21 mouse cellular contexts compared by ENCODE assay signal in the genomic region with DNA sequence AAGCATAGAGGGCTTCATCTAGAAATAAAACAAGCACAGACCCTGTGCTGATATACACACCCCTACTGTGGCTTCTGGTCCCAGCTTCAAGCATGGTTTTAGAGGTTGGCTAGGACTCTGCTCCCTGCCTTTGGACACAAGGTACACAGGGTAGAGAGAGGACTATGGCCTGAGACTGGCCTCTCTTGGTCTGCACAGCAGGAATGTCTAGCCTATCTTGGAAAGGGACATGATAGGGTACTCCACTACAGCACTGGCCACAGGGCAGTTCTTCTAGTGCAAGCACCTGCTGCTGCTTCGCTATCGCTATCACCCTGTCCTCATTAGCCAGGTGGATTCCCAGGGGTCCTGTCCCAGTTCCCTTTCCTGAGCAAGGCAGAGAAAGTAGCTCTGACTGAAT. TPM values are rescaled to one million over a fixed set of nuclear protein-coding genes. Genes with fewer than 3 reads are reported as not detected.
DNase-seq lines count a peak whose midpoint lies in the region; ATAC-seq and TF ChIP-seq lines count a peak whose summit lies in the region.
"Had no signal": no experiment of that assay in that cellular context is flagged by ENCODE, and none has a peak within 500 bp of the region (broad histone marks: within the 10 kb centered on the region; RNA-seq: fewer than 3 reads in every experiment).

No protein-coding gene starts in this region.

- no peak overlapping the region for H3K4me2 ChIP-seq in neural tube, embryonic 15.5 days
- H3K4me2 ChIP-seq: hindbrain, embryonic 14.5 days; limb, embryonic 12.5 days; lung, embryonic 15.5 days had no signal

- TF ChIP-seq POLR2A in testis, adult 2 months (IDR thresholded peaks at IDR 0.05; ENCODE audit: control insufficient read depth, low read depth, low read length), result no peak

- 0 out of 2 replicates have a peak, but pooled peaks cover 11% of the 10 kb centered on the region for H3K27me3 ChIP-seq in heart, embryonic 10.5 days (ENCODE audit: insufficient read depth, poor library complexity, severe bottlenecking)
- no peaks in the 10 kb centered on the region; the same call in 1 of the 2 replicates for H3K27me3 ChIP-seq in testis, adult 2 months (ENCODE audit: control insufficient read depth, insufficient read depth, low read length)
- no peaks in the 10 kb centered on the region for H3K27me3 ChIP-seq in neural tube, embryonic 15.5 days (replicated peaks)
- H3K27me3 ChIP-seq: limb, embryonic 12.5 days; lung, embryonic 15.5 days; stomach, embryonic 15.5 days had no signal

- peaks cover 3% of the 10 kb centered on the region; the same call in 1 of the 2 replicates for H3K36me3 ChIP-seq in heart, embryonic 10.5 days
- no peaks in the 10 kb centered on the region for H3K36me3 ChIP-seq in testis, adult 2 months (ENCODE audit: control insufficient read depth, insufficient read depth, low read length)
- peaks cover 3% of the 10 kb centered on the region; the same call in 1 of the 2 replicates for H3K36me3 ChIP-seq in neural tube, embryonic 15.5 days

- peak; percentile 89 for DNase-seq in heart, adult 11 months
- no peak for DNase-seq in heart, embryonic 10.5 days (ENCODE audit: low spot score)
- DNase-seq in kidney, adult 9 months, result peak; percentile 78
- DNase-seq in kidney, adult 18-20 months, result no peak
- DNase-seq in testis, postnatal 10 days (ENCODE audit: low spot score), result no peak
- no peak for DNase-seq in adrenal gland, postnatal 10 days
- DNase-seq: adrenal gland, adult 2 months; cerebellum, adult 11-12 months; cerebellum, postnatal 25 days; heart, adult 2 months; heart, postnatal 10 days; midbrain, embryonic 14.5 days; thymus, postnatal 25 days had no signal

- H3K9me3 ChIP-seq in heart, embryonic 10.5 days, result no peaks in the 10 kb centered on the region
- H3K9me3 ChIP-seq in neural tube, embryonic 15.5 days (replicated peaks), result no peaks in the 10 kb centered on the region
- H3K9me3 ChIP-seq: limb, embryonic 12.5 days; lung, embryonic 15.5 days; stomach, embryonic 15.5 days had no signal

- peaks cover 20% of the 10 kb centered on the region for H3K4me1 ChIP-seq in heart, embryonic 10.5 days
- H3K4me1 ChIP-seq in testis, adult 2 months (ENCODE audit: control insufficient read depth, insufficient read depth, low read length), result peaks cover 5% of the 10 kb centered on the region
- H3K4me1 ChIP-seq in neural tube, embryonic 15.5 days, result peaks cover 16% of the 10 kb centered on the region

- H3K4me3 ChIP-seq in heart, embryonic 10.5 days, result no peak overlapping the region
- H3K4me3 ChIP-seq in testis, adult 2 months (ENCODE audit: control insufficient read depth, low read depth, low read length), result peak overlapping the region; percentile 93
- no peak overlapping the region for H3K4me3 ChIP-seq in neural tube, embryonic 15.5 days (replicated peaks)
- H3K4me3 ChIP-seq: heart, adult 2 months; limb, embryonic 12.5 days; lung, embryonic 15.5 days; stomach, embryonic 15.5 days had no signal

- no peak for ATAC-seq in neural tube, embryonic 15.5 days (ENCODE audit: low FRiP score)

- TF ChIP-seq CTCF in testis, adult 2 months (IDR thresholded peaks at IDR 0.05; ENCODE audit: control insufficient read depth, insufficient read depth, insufficient replicate concordance, low read depth, low read length), result no peak

- no peak overlapping the region for H3K27ac ChIP-seq in heart, embryonic 10.5 days
- H3K27ac ChIP-seq in testis, adult 2 months (ENCODE audit: control insufficient read depth, insufficient read depth, low read depth, low read length), result no peak overlapping the region
- H3K27ac ChIP-seq in neural tube, embryonic 15.5 days (replicated peaks), result no peak overlapping the region
- H3K27ac ChIP-seq: heart, adult 2 months; hindbrain, embryonic 14.5 days; limb, embryonic 12.5 days; lung, embryonic 15.5 days; macrophage; stomach, embryonic 15.5 days had no signal

- WGBS in heart, embryonic 10.5 days, result 83% methylated on average over 2 of the region's 2 CpGs
- WGBS in neural tube, embryonic 15.5 days, result 92% methylated on average over 2 of the region's 2 CpGs

- H3K9ac ChIP-seq in neural tube, embryonic 15.5 days (replicated peaks), result no peak overlapping the region
- H3K9ac ChIP-seq: hindbrain, embryonic 14.5 days; limb, embryonic 12.5 days; lung, embryonic 15.5 days; stomach, embryonic 15.5 days had no signal

RNA-seq across cellular contexts. Expression of a gene that starts 2.1 kb away (rescaled TPM):
- polyA plus RNA-seq in heart, embryonic 10.5 days (2016; fragmentation: Nextera tagmentation; extraction: Ambion mirVana), result 2.1 and 2.2 TPM in 2 replicates
- polyA plus RNA-seq in testis, adult 2 months (2012; rRNA removed), result 305 and 322 TPM in 2 replicates
- total RNA-seq in adrenal gland, postnatal 10 days (2021), result under 1 TPM; 0.36 to 0.55 TPM
- polyA plus RNA-seq in neural tube, embryonic 15.5 days (2015; fragmentation: Nextera tagmentation; extraction: Ambion mirVana), result 0.82 and 2.2 TPM in 2 replicates
- total RNA-seq: gastrocnemius, adult 8-10 months had no signal

RNA-seq across cellular contexts. Expression of a gene that starts 6.7 kb away (rescaled TPM):
- 51.3 and 79.6 TPM in 2 replicates for polyA plus RNA-seq in heart, embryonic 10.5 days (2016; fragmentation: Nextera tagmentation; extraction: Ambion mirVana)
- 22.5 and 27.4 TPM in 2 replicates for polyA plus RNA-seq in testis, adult 2 months (2012; rRNA removed)
- 100 to 1,000 TPM; 114 to 118 TPM for total RNA-seq in adrenal gland, postnatal 10 days (2021)
- polyA plus RNA-seq in neural tube, embryonic 15.5 days (2015; fragmentation: Nextera tagmentation; extraction: Ambion mirVana), result 49.3 and 56.0 TPM in 2 replicates

RNA-seq across cellular contexts. Expression of a gene that starts 9.9 kb away (rescaled TPM):
- polyA plus RNA-seq in heart, embryonic 10.5 days (2016; fragmentation: Nextera tagmentation; extraction: Ambion mirVana), result 75.1 and 92.0 TPM in 2 replicates
- 12.2 and 15.4 TPM in 2 replicates for polyA plus RNA-seq in testis, adult 2 months (2012; rRNA removed)
- 10 to 100 TPM; 57.2 to 57.9 TPM for total RNA-seq in adrenal gland, postnatal 10 days (2021)
- 93.0 and 93.3 TPM in 2 replicates for polyA plus RNA-seq in neural tube, embryonic 15.5 days (2015; fragmentation: Nextera tagmentation; extraction: Ambion mirVana)

RNA-seq across cellular contexts. Expression of a gene that starts 12.7 kb away (rescaled TPM):
- 14.4 and 21.6 TPM in 2 replicates for polyA plus RNA-seq in heart, embryonic 10.5 days (2016; fragmentation: Nextera tagmentation; extraction: Ambion mirVana)
- 25.1 and 33.7 TPM in 2 replicates for polyA plus RNA-seq in testis, adult 2 months (2012; rRNA removed)
- 10 to 100 TPM; 36.1 to 47.7 TPM for total RNA-seq in adrenal gland, postnatal 10 days (2021)
- polyA plus RNA-seq in neural tube, embryonic 15.5 days (2015; fragmentation: Nextera tagmentation; extraction: Ambion mirVana), result 20.7 and 28.1 TPM in 2 replicates

RNA-seq across cellular contexts. Expression of a gene that starts 23.7 kb away (rescaled TPM):
- polyA plus RNA-seq in heart, embryonic 10.5 days (2016; fragmentation: Nextera tagmentation; extraction: Ambion mirVana), result 4.6 and 7.0 TPM in 2 replicates
- 25.7 and 30.5 TPM in 2 replicates for polyA plus RNA-seq in testis, adult 2 months (2012; rRNA removed)
- 10 to 100 TPM in 1 of 2 experiments, 1 to 10 TPM in 1; 8.5 to 17.0 TPM for total RNA-seq in adrenal gland, postnatal 10 days (2021)
- 7.3 and 9.0 TPM in 2 replicates for polyA plus RNA-seq in neural tube, embryonic 15.5 days (2015; fragmentation: Nextera tagmentation; extraction: Ambion mirVana)

Comparison
In these comparisons a context has a peak if more than half of its experiments do, and no peak if none do; other contexts are left out.
1. DNase-seq: peak in heart, adult 11 months (single experiment) and kidney, adult 9 months (single experiment); none in heart, embryonic 10.5 days (single experiment), kidney, adult 18-20 months (single experiment), testis, postnatal 10 days (single experiment) and adrenal gland, postnatal 10 days (single experiment).
2. RNA of a gene that starts 2.1 kb away (polyA plus RNA-seq): 305 to 322 TPM in testis, adult 2 months; 2.1 to 2.2 TPM in heart, embryonic 10.5 days and 0.82 to 2.2 TPM in neural tube, embryonic 15.5 days; every median in the first group is over 10 times any median in the second.